Mouse (Mus musculus) c-Kit-positive CD71-positive TER-119-positive erythroid progenitor cells, embryonic 14.5 days (primary cell): ENCODE data around the gene Lrcol1.
A peak's percentile ranks its signal among the peaks of the same experiment; 100 is the strongest.

ENCODE experiments used
- DNase-seq: peaks from one replicate; pipeline ENCODE4 v3.0.0-alpha.2; 2013; ENCODE audit warnings: low spot score

Gene Lrcol1

GRCm38 (mm10) chr5:110344524-110344923 is at the start of gene Lrcol1:
TSS of gene Lrcol1 (plus strand) at chr5:110344730.
- DNase-seq, result no peak

GRCm38 (mm10) chr5:110296637-110297036 is 47.9 kb upstream of the Lrcol1 start:
- no peak for DNase-seq

GRCm38 (mm10) chr5:110300591-110300990 is 43.9 kb upstream of the Lrcol1 start:
- no peak for DNase-seq

- DNase-seq, result no peak
These were observed 35.7 kb upstream of the Lrcol1 start for GRCm38 (mm10) chr5:110308861-110309260.

GRCm38 (mm10) chr5:110313127-110313526 is 31.4 kb upstream of the Lrcol1 start:
- no peak for DNase-seq

- no peak for DNase-seq
These were observed 14.0 kb upstream of the Lrcol1 start for GRCm38 (mm10) chr5:110330508-110330907.

- no peak for DNase-seq
These were observed 5.7 kb upstream of the Lrcol1 start for GRCm38 (mm10) chr5:110338792-110339191.

- no peak for DNase-seq
These were observed 1.8 kb upstream of the Lrcol1 start, which contains the start of gene P2rx2 for GRCm38 (mm10) chr5:110342648-110343284. TSS of gene P2rx2 (minus strand) at chr5:110343212.

GRCm38 (mm10) chr5:110345553-110345952 is 1.0 kb downstream of the Lrcol1 start:
- no peak for DNase-seq

- DNase-seq, result no peak
These were observed 2.5 kb downstream of the Lrcol1 start for GRCm38 (mm10) chr5:110347006-110347405.

GRCm38 (mm10) chr5:110354716-110355115 is 10.2 kb downstream of the Lrcol1 start:
- no peak for DNase-seq

GRCm38 (mm10) chr5:110357531-110358179 is 13.1 kb downstream of the Lrcol1 start:
- DNase-seq, result peak; percentile 78

GRCm38 (mm10) chr5:110361465-110361864 is 16.9 kb downstream of the Lrcol1 start:
- no peak for DNase-seq

GRCm38 (mm10) chr5:110362813-110363178 is 18.3 kb downstream of the Lrcol1 start:
- no peak for DNase-seq

GRCm38 (mm10) chr5:110363179-110363821 is 18.8 kb downstream of the Lrcol1 start:
- peak; percentile 32 for DNase-seq

- DNase-seq, result no peak
These were observed 19.5 kb downstream of the Lrcol1 start for GRCm38 (mm10) chr5:110363822-110364545.

- peak; percentile 44 for DNase-seq
These were observed 32.4 kb downstream of the Lrcol1 start for GRCm38 (mm10) chr5:110376802-110377433.

GRCm38 (mm10) chr5:110378181-110378583 is 33.7 kb downstream of the Lrcol1 start:
- no peak for DNase-seq

GRCm38 (mm10) chr5:110379086-110379485 is 34.6 kb downstream of the Lrcol1 start:
- DNase-seq, result no peak

GRCm38 (mm10) chr5:110379823-110380222 is 35.3 kb downstream of the Lrcol1 start:
- DNase-seq, result no peak

GRCm38 (mm10) chr5:110384491-110384890 is 40.0 kb downstream of the Lrcol1 start:
- no peak for DNase-seq

GRCm38 (mm10) chr5:110385263-110385662 is 40.7 kb downstream of the Lrcol1 start:
- no peak for DNase-seq
